Mouse (Mus musculus) cerebellum, adult 9-10 months (tissue): Measurements from ENCODE around the gene Slc17a2.

ENCODE experiments used
- DNase-seq: peaks from one replicate; pipeline ENCODE4 v3.0.0; 2022

Gene Slc17a2

DNA sequence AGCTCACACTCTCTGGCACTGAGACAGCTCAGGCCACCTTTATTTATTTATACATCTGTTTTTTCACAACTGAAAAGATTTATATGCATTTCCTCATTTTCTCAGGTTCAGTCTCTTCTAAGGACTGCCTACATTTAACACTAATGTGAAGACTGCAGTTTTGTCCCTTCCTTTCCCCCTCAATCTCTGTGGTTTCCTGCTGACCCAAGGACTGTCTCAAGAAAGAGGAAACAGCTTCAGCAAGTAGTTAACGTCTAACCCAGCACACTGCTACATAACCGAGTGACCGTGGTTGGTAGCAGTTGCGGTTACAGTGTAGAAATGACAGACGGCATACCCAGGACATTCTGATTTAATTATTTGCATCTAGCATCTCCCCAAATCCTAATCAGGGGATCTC, 7.4 kb upstream of the Slc17a2 start:
- no peak for DNase-seq

DNA sequence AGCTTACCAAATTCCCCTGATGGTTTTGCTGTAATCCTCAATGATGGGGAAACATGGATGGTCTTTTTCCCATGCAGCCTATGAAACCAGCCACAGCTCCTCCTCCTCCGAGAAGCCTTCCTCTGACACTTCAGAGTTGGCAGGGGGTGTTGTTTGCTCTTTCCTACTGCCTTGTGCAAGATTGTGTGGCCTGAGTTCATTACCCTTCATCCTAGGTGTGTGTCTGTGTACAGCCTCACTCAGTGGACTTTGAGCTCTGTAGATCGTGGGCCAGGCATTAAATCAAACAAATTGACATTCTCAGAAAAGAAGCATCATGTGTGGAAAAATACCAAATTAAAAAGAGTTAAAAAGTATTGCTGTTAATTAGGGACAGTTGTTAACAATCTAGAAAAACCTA, 2.3 kb upstream of the Slc17a2 start:
- DNase-seq = no peak

DNA sequence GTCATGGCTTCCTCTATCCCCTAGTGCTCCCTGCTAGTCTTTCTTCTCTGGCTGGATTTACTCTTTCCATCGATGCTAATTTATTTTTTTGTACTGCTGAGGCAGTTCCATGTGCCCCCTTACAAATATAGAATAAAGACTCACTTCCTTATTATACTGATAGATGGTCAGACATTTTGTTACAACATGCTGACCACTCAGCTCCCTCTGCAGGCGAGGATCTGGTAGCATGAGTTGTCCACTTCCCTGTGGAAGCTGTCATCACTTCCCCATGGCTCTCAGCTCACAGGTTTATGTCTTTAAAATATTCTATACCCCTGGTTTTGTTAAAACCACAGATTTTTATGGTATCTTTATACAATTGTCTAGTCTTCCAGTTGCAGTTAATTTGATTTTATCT, 9.4 kb downstream of the Slc17a2 start:
- DNase-seq = no peak

DNA sequence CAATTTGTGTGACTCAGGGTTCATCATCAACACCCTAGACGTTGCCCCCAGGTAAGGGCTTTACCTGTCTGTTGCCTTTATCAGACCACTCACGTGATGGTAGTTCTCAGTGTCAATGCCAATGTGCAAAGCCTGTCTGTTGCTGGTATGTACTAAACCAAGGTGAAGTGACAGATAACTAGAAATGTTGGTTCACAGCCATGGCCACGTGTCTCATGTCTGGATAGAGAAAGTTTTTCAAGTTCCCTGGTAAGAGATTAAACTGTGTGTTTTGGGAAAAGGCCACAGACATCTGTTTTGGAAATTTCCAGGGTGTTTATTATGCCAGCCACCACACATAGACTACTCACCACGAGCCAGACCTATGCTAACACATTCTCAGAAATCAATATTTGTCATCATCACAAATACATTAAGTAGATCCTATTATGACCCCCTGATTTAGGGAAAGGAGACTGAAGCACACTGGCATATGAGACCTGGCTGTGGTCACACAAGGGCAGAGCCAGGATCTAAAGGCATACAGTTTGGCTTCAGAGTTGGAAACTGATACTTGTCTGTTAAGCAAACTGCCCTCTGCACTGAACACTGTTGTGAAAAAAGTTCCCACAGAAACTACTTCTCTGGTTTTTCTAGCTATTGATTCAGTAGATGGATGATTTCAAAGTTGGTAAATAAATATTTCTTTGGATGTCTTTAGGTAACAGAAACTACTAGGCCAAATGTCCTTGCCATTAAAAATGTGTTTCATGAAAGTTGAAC, 13.6 kb downstream of the Slc17a2 start:
- DNase-seq = no peak

DNA sequence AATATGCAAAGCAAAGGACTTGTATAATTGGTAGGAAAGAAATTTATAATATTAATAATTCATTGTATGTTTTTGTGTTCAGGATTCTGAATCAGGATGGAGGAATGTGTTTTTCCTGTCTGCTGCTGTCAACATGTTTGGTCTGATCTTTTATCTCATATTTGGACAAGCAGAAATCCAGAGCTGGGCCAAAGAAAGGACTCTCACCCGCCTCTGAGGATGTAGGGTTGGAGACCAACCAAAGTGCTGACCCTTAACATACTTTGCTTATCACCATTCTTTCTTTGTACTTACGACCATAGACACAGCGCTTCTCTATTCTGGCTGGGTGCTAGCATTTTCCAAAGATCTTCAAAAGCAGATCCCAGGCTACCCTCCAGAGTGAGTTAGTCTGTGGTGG, 15.4 kb downstream of the Slc17a2 start:
- DNase-seq = no peak

DNA sequence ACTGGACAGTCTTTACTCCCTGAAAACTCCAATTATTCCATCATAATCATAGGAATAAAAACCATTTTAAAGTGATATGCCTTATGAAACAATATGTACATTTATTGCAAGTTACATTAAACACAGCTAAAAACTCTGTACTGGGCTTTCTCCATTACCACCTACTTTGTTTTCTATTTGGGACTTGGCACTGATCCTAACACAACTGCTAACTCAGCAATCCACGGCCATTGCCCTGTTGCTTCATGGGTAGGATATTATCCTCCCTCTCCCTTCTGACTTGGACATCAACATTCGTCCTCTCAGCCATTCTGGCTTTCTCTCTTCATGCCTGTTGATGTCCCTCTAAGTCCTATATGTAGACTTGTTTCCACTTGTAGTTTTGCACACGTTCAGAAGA, 19.8 kb downstream of the Slc17a2 start:
- no peak for DNase-seq

DNA sequence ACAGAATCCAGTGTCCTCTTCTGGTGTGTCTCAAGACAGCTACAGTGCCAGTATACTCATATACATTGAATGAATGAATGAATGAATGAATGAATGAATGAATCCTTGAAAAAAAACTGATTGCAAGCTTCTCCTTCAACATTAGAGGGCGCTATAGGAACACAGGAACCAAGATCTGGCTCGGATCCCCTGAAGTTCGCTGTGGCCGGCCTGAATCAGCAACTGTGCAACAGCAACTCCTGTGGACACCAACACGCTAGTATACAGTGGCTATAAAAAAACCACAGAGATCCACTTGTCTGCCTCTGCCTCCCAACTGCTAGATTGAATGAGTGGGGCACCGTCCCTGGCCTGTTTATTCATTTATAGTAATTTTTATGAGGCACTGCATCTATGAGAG, 26.3 kb downstream of the Slc17a2 start:
- peak; percentile 8 for DNase-seq

DNA sequence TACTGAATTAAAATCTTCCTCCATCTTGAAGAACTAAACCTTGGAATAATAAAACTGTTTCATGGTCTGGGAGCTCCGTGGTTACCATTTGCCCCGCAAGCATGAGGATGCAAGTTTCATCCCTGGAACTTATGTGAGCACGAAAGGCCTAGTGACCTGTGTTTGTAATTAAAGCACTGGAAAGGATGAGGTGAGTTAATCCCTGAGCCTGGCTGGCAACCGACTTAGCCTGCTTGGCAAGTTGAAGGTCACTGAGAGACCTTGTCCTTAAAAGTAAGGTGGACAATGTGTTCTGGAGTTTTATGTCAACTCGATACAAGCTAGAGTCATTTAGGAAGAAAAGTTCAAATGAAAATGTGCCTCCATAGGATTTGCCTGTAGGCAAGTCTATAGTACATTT, 28.0 kb downstream of the Slc17a2 start:
- DNase-seq = no peak

DNA sequence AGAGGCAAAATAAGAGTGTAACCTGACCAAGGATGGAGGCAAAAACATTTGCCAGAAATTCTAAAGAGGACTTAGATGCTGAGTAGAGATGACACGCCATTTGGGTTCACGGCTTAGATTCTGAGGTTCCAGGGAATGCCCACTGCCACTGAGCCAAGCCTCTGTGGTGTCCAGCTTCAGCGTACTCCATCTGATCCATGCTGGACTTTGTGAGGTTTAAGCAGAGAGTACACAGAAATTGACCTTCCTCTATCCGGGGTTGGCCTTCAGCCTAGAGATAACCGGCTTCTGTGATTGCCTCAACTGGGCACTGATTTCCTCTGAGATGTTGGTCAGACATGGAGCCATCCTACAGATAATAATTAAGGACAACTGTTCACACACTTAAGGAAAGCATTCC, 29.8 kb downstream of the Slc17a2 start:
- DNase-seq = no peak

DNA sequence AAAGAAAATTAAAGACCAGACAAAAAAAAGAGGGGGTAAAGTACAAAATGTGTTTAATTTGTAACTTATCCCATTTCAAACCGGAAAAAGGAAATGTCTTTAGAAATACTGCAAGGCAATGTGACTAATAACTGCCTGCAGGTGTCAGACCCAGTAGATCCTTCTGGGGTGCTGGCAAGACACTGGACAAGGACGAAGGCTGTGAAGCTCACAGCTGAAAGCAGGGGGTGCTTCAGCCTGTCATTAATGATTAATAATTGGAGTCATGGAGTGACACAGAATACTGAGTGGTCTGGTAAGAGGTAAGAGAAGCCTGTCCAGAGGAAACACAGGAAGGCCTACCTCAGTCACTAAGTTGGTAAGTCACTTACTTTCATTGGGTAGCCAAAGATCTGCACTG, 32.5 kb downstream of the Slc17a2 start, which contains the start of gene Slc17a3:
Gene Slc17a3, plus strand, starts transcription at position 127 of the 400 bp plus-strand sequence.
- no peak for DNase-seq

DNA sequence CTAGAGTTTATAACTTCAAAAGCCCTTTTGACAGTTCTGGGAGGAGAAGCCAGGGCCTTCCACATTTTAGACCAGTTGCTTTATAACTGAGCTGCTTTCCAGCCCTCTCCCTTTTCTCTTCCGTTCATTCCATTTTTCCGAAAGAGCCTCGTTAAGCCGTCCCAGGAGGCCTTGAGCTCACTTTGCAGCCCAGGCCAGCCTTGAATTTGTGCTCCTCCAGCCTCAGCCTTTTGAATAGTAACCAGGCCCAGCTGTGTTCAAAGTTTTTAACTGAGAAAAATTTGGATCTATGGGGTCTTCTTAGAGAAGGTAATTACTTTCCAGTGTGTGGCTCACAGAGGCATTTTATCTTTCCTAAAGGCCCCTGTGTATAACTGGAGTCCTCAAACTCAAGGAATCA, 39.1 kb downstream of the Slc17a2 start:
- DNase-seq = no peak

DNA sequence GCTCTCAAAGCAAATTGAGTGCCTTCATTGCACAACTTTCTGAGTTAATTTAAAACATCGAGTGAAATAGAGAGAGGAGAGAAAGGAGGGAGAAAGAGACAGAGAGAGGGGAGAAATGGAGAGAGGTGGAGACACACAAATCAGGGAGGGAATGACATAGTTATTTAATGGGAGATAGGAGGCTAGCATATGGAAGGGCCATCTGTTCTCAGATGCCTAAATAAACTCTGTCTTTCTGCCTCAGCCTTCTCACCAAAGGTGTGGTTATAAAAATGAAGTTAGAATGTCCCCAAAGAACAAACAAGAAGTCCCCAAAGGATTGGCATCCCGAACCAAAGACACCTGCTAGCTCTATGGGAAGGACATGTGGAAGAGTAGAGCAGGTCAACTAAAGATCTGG, 42.5 kb downstream of the Slc17a2 start:
- no peak for DNase-seq

DNA sequence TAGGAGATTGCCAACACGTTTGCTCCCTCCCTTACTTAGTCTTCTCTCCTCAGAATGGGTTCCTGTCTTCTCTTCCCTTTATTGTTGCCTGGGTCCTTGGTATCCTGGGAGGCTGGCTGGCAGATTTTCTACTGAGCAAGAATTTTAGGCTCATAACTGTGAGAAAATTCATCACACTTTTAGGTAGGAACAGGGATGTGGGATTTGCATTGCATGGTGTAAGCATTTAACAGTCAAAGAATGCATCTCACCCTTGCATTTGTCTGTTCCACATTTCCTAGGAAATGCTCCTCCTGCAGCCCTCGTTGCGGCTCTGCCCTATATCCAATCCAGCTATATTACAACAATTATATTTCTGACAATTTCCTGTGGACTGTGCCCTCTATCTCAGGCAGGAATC, 49.6 kb downstream of the Slc17a2 start:
- no peak for DNase-seq

DNA sequence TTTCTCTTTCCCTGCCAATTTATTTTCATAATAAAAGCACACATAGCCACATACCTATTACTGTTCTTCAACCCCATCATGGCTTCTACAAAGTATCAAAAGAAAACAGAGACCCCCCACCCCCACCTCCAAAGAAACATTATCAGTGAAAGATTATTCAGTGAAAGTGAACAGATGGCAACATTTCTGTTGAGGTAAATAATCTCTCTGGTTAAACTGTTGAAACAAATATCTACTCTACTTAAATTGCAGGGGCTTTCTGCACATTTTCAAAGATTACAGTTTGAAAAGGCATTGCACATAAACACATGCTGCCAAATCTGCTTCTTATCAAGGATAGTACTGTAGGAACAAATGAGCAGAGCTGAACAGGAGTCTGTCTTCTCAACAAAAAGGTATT, 55.0 kb downstream of the Slc17a2 start:
- DNase-seq = no peak

DNA sequence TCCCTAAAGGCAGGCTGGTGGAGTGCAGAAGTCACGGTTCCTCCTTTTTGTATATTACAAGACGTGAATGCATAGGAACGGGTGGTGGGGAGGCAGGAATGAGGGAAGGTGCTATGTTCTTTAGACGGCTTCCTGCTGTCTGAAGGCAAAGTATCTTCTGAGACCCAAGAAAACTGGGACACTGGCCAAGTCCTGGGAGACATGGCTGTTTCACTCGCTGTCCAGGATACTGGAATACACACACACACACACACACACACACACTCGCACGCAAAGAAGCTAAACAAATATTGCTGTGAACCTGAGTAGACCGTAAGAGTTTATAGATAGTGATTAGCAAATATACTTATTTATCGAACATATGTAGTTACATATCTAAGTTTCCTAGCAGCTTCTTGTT, 57.9 kb downstream of the Slc17a2 start:
- DNase-seq = no peak

DNA sequence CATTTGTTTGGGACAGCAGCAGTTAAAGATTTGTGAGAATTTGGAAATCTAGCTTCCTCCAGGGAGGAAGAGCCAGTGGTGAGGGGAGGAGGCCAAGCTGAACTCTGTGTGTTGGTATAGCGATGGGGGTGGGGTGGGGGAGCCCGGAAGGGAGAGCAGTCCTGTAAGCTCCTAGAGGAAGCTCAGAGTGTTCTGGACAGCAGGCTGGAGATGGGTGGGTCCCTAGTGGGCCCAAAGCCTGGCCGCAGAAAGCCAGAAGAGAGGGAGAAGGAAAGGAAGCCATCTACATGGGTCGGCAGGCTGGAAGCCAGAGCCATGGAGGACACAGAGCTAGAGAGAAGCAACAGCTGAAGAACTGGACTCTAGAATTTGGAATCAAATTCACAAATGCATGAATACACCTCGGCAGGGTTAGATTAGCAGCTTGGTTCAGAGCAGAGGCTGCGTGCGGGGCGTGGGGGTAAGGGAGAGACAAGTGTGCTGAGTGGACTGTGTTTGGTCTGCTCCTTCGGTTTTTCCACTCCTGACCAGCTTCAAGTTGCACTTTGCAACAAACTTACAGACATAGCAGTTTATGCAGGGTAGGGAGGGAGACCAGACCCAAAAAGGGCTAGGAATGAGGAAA, 59.4 kb downstream of the Slc17a2 start:
- DNase-seq = no peak

DNA sequence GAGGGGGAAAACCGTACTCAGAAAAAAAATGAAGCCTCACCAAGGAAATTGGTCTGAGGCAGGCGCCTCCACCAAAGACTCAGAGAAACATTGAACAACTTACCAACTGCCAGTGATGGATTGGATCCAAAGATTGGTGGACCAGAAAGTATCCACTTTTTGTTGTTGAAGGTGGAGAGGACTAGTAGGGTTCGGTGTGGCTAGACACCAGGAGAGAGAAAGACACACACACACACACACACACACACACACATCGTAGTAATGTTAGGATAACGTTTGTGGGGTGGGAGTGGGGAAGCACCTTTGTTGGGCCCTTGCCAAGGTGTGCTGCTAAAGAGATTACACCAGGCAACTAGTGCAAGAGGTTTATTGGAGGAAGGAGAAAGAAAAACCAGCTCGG, 60.2 kb downstream of the Slc17a2 start:
- no peak for DNase-seq

DNA sequence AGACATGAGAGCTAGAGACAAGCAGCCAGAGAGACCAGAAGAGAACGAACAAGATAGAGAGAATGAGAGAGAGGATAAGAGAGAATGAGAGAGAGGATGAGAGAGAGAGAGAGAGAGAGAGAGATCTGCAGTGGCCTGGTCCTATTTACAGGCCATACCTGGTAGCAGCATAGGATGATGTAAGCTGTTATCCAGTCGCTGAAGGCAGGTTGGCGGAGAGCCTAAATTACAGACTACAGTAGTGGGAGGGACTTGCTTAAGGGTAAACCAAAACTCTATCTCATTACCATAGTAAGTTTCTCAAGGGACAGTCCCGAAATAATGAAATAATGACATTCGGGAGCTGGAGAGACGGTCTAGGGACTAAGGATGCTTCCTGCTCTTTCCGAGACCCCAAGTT, 60.6 kb downstream of the Slc17a2 start, which contains the start of gene Slc17a1:
Gene Slc17a1, plus strand, starts transcription at position 346 of the 400 bp plus-strand sequence.
- DNase-seq = no peak

DNA sequence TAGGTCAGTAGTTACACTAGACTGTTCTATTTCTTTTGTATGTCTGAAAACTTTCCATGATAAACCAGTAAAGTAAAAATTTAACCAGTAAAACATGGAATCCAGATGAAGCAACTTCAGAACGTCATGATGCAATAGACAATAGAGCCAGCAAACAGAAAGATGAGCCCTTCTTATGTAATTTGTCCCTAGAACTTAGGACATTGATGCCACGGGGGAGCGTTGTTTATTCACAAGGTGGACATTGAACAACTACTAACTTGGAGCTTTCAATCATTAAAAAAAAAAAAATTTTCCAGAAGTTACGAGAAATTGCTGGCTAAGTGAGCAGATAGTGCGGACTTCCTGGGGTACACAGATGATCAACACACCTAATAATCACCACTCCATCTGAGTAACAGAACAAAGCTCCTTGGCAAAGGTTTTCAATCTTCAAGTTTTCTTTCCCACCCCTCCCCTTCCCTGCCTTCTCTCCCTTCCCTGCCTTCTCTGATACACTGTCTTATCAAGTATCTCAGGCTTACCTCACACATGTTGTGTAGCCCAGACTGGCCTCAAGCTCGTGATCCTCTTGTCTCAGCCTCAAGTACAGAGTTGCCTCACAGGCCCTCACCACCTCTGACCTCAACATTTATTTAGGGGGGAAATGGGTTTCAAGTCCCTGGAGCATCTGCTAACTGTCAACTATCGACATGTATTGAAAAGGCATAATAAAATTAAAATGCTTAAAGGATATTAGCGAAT, 62.2 kb downstream of the Slc17a2 start:
- DNase-seq = no peak

DNA sequence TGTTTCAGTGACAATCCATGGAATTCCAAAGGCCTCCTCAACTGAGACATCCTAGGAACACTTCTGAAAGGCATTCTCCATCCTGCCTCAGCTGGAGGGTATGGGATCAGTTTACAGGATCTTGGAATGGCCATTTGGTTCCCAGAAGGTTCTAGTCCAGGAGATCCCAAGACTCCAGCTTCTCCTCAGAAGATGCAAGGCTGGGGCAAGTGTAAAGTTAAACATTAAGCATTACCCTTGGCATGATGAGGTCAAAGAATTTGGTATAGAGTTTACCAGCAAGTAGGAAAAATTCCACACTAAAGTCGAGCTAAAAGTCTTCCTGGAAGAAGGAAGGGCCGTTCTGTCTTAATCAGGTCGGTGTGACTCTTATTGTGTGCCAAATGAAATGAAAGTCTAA, 63.2 kb downstream of the Slc17a2 start:
- DNase-seq = no peak

DNA sequence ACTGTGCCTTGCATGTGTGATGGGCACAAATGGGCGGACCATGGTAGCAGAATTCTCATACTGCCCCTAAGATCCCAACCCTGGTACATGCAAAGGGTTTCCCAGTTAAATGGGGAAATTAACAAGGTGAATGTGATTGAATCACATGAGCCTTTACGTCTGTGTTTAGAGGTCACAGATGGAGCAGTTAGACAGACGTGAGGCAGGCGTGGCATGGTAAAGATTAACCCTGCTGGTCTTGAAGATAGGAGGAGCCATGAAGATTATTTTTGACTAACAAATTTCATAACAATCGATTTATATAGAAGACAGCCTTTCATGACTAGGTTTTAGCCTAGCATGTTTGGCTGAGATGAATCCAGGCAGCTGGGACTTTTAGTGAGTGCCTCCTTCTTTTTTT, 66.3 kb downstream of the Slc17a2 start:
- no peak for DNase-seq
